Mouse (Mus musculus): ENCODE results near the gene Tmcc3.

- TF ChIP-seq EP300 (IDR thresholded peaks at IDR 0.05) (no peak), CTCF (IDR thresholded peaks at IDR 0.05) (no peak)
Observed at GRCm38 (mm10) chr10:94313146-94313545, 1.4 kb downstream of the Tmcc3 start.
